Mouse (Mus musculus) spleen, adult 2 months (tissue): ENCODE measurements around the gene Cdk17.

ENCODE experiments used
- CTCF ChIP-seq: fragments of 200-500 bp; IDR thresholded peaks from 2 replicates; pipeline ENCODE4 v1.5.1; 2011; ENCODE audit warnings: mild to moderate bottlenecking, inconsistent platforms; ENCODE audit not compliant: insufficient read depth, insufficient read length, insufficient replicate concordance; ENCODE audit errors: extremely low read depth
- POLR2A ChIP-seq: fragments of 200-500 bp; IDR thresholded peaks from 2 replicates; pipeline ENCODE4 v1.6.1; 2011; ENCODE audit warnings: low read depth, low read length, inconsistent platforms

GRCm38 (mm10) chr10:93259826-93260225 lies 99.2 kb downstream of the Cdk17 start:
- TF ChIP-seq POLR2A (no peak), CTCF (no peak)
